Mouse (Mus musculus) urinary bladder, postnatal 4 days (tissue): ENCODE measurements around the gene Pirb.
A peak's percentile ranks its signal among the peaks of the same experiment; 100 is the strongest.

ENCODE experiments used
- DNase-seq, 2 experiments: peaks; one replicate each; pipeline ENCODE4 v3.0.0; 2021 to 2022; ENCODE audit warnings: low spot score in 2 of 2

The Pirb gene

DNA sequence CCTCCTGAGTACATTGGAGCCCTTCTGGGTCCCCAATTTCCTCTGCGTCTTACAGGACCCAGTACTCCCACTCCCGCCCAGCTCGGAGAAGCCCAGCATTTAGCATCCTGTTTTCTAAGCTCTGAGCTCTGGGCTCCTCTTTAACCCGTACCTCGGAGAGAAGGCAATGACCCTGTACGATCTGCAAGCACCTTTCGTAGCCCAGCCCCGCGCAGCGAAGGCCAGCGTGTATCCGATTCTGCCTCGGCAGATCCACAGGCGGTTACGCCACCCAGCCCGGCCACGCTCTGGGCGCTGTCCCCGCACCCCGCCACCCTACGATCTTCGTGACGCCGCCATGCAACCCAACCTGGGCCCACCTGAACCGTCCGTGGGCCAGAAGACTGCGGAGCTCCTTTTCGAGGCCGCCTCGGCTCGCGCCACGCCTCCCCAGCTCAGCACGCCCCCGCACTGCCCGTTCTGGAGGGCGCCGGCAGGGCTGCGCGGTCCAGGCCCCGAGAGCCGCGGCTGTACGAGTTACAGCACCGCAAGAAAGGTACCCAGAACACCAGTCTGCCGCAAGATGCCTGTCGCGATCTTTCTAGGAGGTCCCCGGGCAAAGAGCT is 27.7 kb downstream of the Pirb start, which contains the start of gene Tsen34:
Gene Tsen34 (plus strand): TSS at position 482 of the 605 bp plus-strand sequence.
- no peak for DNase-seq

DNA sequence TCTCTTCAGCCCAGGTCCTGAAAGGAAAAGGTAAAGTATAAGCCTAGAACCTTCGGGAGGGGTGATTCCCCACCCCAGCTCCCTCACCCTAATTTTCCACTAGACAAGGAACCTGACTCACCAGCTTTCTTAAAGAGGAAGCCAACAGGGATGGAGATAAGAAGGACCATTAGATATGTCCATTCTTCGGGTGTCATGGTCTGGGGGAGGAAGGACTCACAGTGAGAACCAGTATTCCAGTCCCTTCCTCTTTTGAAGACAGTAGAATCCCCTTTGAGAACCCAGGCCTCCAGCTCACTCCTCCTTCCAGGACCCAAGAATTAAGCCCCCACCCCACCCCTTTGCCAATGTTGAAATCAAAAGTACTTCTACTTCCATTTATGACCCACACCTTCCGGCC is 28.3 kb downstream of the Pirb start:
- no peak for DNase-seq

DNA sequence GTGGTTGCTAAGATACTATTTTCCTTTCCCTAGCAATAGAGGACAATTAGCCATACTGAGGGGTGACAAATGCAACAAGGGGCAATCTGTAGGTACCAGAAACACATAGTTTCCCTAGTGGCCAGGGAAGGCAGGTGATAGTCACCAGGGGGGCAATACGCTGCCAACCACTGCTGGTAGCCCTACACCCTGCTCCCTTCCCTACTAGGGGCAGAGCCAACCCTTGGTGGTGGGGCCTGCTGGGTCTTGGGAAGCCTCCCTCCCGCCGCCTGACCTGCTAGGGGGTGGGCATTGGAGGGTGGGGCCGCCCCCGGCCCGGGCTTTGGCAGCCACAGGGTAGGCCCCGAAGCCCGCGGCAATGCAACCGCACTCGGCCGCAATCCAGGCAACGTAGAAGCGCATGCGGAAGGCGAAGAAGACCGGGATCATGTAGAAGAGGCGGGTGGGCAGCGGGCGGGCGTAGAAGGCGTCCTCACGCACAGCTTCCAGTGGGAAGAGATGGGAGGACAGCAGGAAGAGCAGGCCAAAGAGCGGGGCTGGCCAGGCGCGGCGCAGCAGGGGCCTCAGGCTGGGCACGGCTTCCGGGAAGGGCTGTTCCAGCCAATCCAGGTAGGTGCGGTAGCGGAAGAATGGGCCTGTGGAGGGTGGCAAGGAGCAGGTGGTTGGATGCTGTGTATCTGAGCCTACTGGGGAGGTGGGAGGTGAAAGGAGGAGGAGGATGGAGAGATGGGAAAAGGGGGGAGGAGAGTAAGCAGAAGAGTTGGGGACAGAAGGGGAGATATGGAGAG is 34.6 kb downstream of the Pirb start:
- no peak for DNase-seq

- DNase-seq: no peak
These were observed 35.5 kb downstream of the Pirb start for GRCm38 (mm10) chr7:3684698-3685097.

GRCm38 (mm10) chr7:3683908-3684550 is 36.2 kb downstream of the Pirb start:
- DNase-seq: no peak

- DNase-seq: no peak
These were observed 42.8 kb downstream of the Pirb start, which contains the start of gene Tmc4 for GRCm38 (mm10) chr7:3677342-3677741. Gene Tmc4 (minus strand): TSS chr7:3677553.

- no peak for DNase-seq
These were observed 43.8 kb downstream of the Pirb start for GRCm38 (mm10) chr7:3676371-3676770.

GRCm38 (mm10) chr7:3675228-3675548 is 45.0 kb downstream of the Pirb start:
- DNase-seq: no peak

- DNase-seq: peak; percentile 65 to 85
These were observed 45.5 kb downstream of the Pirb start for GRCm38 (mm10) chr7:3674507-3675227.

DNA sequence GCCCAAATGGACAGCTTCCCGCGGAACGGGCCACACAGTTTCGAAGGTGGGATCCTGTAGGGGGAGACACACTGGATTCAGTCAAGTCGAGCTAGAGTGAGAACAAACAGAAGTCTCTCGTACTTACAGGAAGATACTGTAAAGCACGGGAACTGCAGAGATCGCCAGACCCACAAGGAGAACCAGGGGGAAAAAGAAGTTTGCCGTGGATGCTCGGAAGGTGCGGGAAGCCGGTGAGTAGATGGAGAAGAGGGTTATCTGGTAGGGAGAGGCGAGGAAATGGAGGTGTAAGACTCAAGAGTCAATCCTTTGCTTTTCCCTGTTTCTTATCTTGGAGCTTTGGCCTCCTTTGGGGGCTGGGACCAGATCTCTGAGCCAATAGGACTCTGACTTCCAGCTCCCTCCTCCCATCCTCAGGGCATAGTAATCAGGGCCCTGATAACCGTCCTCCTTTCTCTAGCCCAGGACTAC is 53.2 kb downstream of the Pirb start:
- no peak for DNase-seq

DNA sequence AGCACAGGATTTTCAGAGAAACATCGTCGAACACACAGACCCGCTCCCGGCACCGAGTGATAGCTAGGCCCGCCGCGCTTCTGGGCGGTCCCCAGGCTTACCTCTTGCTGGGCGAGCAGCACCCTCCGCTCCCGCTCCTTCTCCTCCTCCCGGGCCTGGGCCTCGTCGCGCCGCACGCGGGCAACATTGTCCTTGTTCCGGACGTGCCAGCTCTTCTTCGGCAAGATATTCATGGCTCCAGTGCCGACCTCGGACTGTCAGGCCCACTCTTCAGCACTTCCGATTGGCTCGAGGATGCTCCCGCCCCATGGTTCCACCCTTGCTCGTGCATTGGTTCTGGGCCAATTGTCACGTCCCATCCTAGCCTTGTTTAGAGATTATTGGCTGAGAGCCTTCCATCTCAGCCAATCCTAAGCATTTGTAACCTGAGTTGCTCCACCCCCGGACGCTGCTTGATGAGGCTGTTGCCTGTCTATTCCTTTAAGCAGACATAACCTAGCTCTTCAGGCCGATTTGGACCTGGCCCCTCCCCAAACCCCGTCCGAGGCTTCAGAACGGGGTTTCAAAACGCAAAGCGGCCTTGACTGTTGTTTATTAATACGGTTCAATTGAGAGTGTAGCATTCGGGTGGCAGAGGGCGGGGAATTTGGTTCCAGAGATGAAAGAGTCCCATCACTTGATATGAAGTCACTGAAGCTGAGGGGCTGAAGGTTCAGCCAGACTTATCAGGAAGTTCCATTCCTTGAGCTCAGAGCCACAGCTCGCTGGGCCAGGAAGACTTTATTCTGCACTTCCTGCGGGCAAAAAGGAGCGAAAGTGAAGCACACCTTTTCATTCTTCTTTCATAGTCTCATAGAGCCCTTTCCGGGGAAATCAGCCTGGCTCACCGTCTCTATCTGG is 54.7 kb downstream of the Pirb start, which contains the start of gene Leng1:
Gene Leng1 (minus strand): TSS at position 626 of the 900 bp plus-strand sequence.
- peak; percentile 95 to 96 for DNase-seq

DNA sequence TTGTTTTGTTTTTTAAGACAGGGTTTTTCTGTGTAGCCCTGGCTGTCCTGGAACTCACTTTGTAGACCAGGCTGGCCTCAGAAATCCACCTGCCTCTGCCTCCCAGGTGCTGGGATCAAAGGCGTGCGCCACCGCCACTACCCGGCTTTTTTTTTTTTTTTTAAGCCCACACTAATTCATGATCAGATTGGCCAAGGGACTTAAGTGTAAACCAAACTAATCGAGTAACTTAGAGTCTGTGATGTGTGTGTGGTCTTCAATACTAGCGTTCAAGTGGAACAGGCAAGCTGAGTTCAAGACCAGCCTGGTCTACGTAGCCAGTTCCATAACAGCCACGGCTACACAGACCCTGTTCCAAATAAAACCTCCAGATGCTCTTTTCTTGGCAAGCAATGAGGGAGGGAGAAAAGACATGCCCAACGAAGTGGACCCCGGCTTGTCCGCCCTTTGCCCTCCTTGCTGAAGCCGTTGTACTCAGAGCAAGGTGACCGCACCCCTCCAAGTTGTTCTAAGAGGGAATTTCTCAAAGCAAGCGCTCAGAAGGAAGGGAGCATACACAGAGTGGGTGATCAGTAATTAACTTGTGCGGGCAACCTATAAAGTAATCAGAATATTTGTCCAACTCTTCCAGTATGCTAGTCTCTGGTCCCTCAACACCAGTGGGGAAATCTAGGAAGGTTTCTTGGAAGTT is 55.5 kb downstream of the Pirb start:
- DNase-seq: no peak
